Mouse (Mus musculus) intestine, embryonic 14.5 days (tissue): ENCODE measurements around the gene Atp23. TPM values are rescaled to one million over a fixed set of nuclear protein-coding genes. Genes with fewer than 3 reads are reported as not detected.
"Not testable (repeated sequence)": the region's sequence is repeated elsewhere in the genome, so short reads cannot be mapped to it uniquely, and the experiment has no call there.

Experiments used
- ATAC-seq: fragments of 200-750 bp; cut with Nextera tagmentation; replicated peaks from 2 replicates; pipeline ENCODE4 v1.8.0; 2017; ENCODE audit warnings: low read depth, moderate number of reproducible peaks, moderate TSS enrichment, moderate library complexity; ENCODE audit not compliant: low FRiP score, low TSS enrichment
- DNase-seq: peaks from one replicate; pipeline ENCODE4 v3.0.0-alpha.2; 2018; ENCODE audit warnings: low spot score
- H3K27ac ChIP-seq: fragments of 300-500 bp; sonication (generic); 2 replicates; pipeline ENCODE4 v1.5.1; 2014; ENCODE audit warnings: low read depth, mild to moderate bottlenecking, control low read depth
- H3K27me3 ChIP-seq: fragments of 300-500 bp; sonication (generic); replicated peaks from 2 replicates; pipeline ENCODE4 v1.6.1; 2014; ENCODE audit warnings: low read length, control low read depth; ENCODE audit not compliant: control insufficient read depth, insufficient read depth
- H3K36me3 ChIP-seq: fragments of 300-500 bp; sonication (generic); 2 replicates; pipeline ENCODE4 v1.6.1; 2014; ENCODE audit warnings: low read length, control low read depth; ENCODE audit not compliant: control insufficient read depth, insufficient read depth
- H3K4me1 ChIP-seq: fragments of 300-500 bp; sonication (generic); replicated peaks from 2 replicates; pipeline ENCODE4 v1.6.1; 2014; ENCODE audit warnings: low read length, control low read depth, mixed read lengths; ENCODE audit not compliant: control insufficient read depth, insufficient read depth
- H3K4me2 ChIP-seq: fragments of 300-500 bp; sonication (generic); 2 replicates; pipeline ENCODE4 v1.6.1; 2014; ENCODE audit warnings: low read length
- H3K4me3 ChIP-seq: fragments of 300-500 bp; sonication (generic); 2 replicates; pipeline ENCODE4 v1.5.1; 2014; ENCODE audit warnings: low read depth, low read length, control low read depth, mixed read lengths
- H3K9ac ChIP-seq: fragments of 300-500 bp; sonication (generic); 2 replicates; pipeline ENCODE4 v1.6.1; 2014; ENCODE audit warnings: mild to moderate bottlenecking, low read length
- H3K9me3 ChIP-seq: fragments of 300-500 bp; sonication (generic); 2 replicates; pipeline ENCODE4 v1.6.1; 2016; ENCODE audit warnings: low read length, control low read depth; ENCODE audit not compliant: control insufficient read depth
- WGBS: fragments of 180-500 bp; shearing (Covaris S2); extraction: QIAGEN DNeasy Blood & Tissue Kit; methylation state at CpG from one replicate; pipeline ENCODE4 v1.1.7; 2014; 5-methylcytosine and 5-hydroxymethylcytosine counted together
- polyA plus RNA-seq: library from polyadenylated mRNA; unstranded; fragments of >200 nt; fragmentation: Nextera tagmentation; extraction: Ambion mirVana; gene quantifications from 2 replicates; pipeline ENCODE4 v1.2.1, GENCODE M21; 2014

Gene Atp23
- polyA plus RNA-seq, 1 experiment from 2014 or later = 22.9 TPM

DNA sequence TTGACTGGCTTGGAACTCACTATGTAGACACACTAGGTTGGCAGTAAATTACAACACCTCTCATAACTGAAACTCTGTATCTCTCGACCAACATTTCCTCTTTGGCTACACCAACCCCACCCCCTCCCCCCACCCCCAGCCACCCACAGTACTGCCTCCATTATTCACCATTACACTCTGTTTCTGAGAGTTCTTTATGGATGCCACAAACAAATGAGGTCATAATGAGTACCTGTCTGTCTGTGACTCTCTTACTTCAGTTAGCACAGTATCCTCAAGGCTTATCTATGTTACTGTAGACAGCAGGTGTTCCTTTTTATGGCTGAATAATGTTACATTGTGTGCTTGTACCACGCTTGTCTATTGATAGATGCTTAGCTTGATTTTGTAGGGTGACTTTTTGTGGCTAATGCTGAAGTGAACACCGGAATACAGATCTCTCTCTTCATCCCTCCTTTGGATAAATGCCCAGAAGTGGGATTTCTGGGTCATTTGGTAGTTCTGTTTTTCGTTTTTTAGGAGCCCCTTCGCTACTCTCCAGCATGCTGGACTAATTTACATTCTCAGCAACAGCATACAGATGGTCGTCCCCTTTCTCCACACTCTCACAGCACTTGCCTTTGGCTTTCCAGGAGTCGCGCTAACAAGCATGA is 73.1 kb downstream of the Atp23 start:
- WGBS = 64% methylated on average over 8 of the region's 8 CpGs
- DNase-seq = no peak
- Histone ChIP-seq H3K9me3 (no peaks in the 10 kb centered on the region), H3K9ac (no peak overlapping the region), H3K27me3 (no peaks in the 10 kb centered on the region), H3K4me1 (no peaks in the 10 kb centered on the region), H3K27ac (no peak overlapping the region), H3K4me3 (no peak overlapping the region), H3K4me2 (no peak overlapping the region), H3K36me3 (no peaks in the 10 kb centered on the region)
- no peak for ATAC-seq

DNA sequence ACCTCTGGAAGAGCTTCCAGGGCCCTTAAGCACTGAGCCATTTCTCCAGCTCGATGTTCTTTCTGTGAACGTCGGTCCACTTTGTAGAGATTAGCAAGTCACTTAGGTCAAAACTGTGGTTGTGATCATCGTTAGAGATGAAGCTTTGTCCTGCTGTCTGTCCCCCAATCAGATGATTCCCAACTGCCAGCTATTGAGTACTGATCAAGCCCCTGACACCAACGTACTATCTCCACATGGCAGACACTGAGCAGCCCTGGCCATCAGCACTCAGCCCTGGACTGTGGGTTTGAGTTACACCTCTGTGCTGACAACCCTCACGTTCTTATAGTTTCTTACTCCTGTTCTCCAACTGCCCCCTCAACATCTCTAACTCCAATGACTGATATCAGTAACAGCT is 74.2 kb downstream of the Atp23 start:
- WGBS = 93% methylated on average over 6 of the region's 6 CpGs
- H3K27me3 ChIP-seq = no peaks in the 10 kb centered on the region
- H3K36me3 ChIP-seq = no peaks in the 10 kb centered on the region
- ATAC-seq = no peak
- no peaks in the 10 kb centered on the region for H3K4me1 ChIP-seq
- H3K27ac ChIP-seq = no peak overlapping the region
- no peaks in the 10 kb centered on the region for H3K9me3 ChIP-seq
- H3K4me2 ChIP-seq = no peak overlapping the region
- no peak overlapping the region for H3K4me3 ChIP-seq
- H3K9ac ChIP-seq = no peak overlapping the region
- DNase-seq = no peak

DNA sequence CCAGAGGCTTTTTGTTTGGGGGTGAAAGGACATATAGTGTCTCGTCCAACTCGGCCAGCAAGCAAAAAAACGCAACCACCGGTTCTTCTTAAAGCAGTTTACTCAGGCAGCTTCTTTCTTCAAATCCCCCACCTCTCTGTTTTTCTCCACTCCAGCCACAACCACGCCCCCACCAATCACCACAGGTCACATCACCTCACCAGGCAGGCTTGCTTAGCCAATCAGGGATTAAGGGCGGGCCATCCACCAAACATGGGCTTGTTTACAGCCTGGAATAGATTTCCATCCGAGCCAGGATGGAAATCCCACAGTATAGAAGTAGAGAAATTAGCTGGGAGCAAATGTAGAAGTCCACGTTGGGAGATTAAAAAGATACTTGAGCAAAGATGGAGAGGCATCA is 74.9 kb downstream of the Atp23 start:
- not testable (repeated sequence) for H3K27me3 ChIP-seq, H3K9ac ChIP-seq, H3K27ac ChIP-seq, H3K36me3 ChIP-seq, H3K4me3 ChIP-seq, H3K9me3 ChIP-seq, ATAC-seq, DNase-seq, H3K4me1 ChIP-seq, H3K4me2 ChIP-seq
- WGBS = 91% methylated on average over 8 of the region's 8 CpGs

DNA sequence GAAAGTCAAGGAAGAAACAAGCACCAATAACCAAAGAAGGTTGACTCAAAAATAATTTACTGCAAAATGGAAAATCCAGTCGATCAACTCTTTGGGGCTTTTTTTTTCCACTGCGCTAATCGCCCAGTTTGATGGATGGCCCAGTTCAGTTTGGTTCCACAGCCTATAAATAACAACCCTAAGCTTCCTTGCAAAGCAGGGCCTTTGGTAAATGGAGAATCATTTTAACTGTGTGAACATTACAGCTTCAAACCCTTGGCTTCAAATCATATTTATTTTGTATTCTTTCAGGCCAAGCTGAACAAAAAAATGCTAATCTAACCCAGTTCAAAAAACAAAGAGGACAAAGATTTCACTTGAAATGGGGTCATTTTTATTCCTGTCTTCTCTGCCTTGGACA is 78.7 kb downstream of the Atp23 start:
- Histone ChIP-seq H3K4me1 (no peaks in the 10 kb centered on the region), H3K36me3 (no peaks in the 10 kb centered on the region), H3K9ac (no peak overlapping the region), H3K4me2 (no peak overlapping the region), H3K4me3 (no peak overlapping the region), H3K9me3 (no peaks in the 10 kb centered on the region), H3K27me3 (no peaks in the 10 kb centered on the region), H3K27ac (no peak overlapping the region)
- DNase-seq (no peak), ATAC-seq (no peak)
- WGBS = 61% methylated on average over 3 of the region's 3 CpGs

Other genes starting within 250 kb of the Atp23 start
- gene Ctdsp2, start 77.4 kb upstream of the Atp23 start, polyA plus RNA-seq = 99.2 and 101 TPM in 2 replicates
- 0.22 TPM in 2 replicates for gene Avil, start 99.4 kb upstream of the Atp23 start, polyA plus RNA-seq
- 86.1 and 86.3 TPM in 2 replicates for gene Tsfm, start 129.5 kb upstream of the Atp23 start, polyA plus RNA-seq
- gene Mettl1, start 140.1 kb upstream of the Atp23 start, polyA plus RNA-seq = 60.8 and 65.2 TPM in 2 replicates
- 0.31 and 0.50 TPM in 2 replicates for gene Eef1akmt3, start 140.2 kb upstream of the Atp23 start, polyA plus RNA-seq
- 0.07 and 0.15 TPM in 2 replicates for gene Cyp27b1, start 146.9 kb upstream of the Atp23 start, polyA plus RNA-seq
- gene March9, start 158.8 kb upstream of the Atp23 start, polyA plus RNA-seq = 1.4 and 1.9 TPM in 2 replicates
- 1,915 and 2,068 TPM in 2 replicates for gene Cdk4, start 162.2 kb upstream of the Atp23 start, polyA plus RNA-seq
- 92.4 and 114 TPM in 2 replicates for gene Tspan31, start 168.9 kb upstream of the Atp23 start, polyA plus RNA-seq
- 0.23 and 0.26 TPM in 2 replicates for gene Agap2, start 173.9 kb upstream of the Atp23 start, polyA plus RNA-seq
- gene Os9, start 219.8 kb upstream of the Atp23 start, polyA plus RNA-seq = 47.6 and 51.6 TPM in 2 replicates